Mouse (Mus musculus) C3H10T1/2 (cell line): ENCODE results near the gene Gm44790. TPM values are rescaled to one million over a fixed set of nuclear protein-coding genes. Genes with fewer than 3 reads are reported as not detected.

Experiments
- polyA plus RNA-seq, 2 experiments: library from polyadenylated mRNA; unstranded; fragments of >200 nt; fragmentation: generic; extraction: Trizol; gene quantifications; one replicate each; pipeline ENCODE4 v1.2.1; 2012; ENCODE audit warnings: missing spikeins in 2 of 2

Gm44790 gene
- not detected for polyA plus RNA-seq

DNA sequence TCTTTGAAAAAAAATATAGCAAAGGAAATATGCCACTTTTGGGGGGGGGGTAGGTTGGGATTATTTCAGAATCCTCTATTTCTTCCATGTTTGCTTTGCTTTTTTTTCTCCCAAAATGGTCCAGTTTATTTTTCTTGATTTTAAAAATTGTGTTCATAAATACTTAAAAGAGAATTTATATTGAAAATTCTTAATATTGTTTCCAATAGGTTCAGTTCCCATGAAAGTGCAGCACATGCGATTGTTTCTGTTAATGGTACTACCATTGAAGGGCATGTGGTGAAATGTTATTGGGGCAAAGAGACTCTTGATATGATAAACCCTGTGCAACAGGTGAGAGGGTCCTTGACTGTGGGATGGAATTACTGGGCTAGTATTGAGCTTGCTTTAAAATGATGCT, at the start of gene Gm44790:
Gene Gm44790, plus strand, starts transcription at position 301 of the 400 bp plus-strand sequence.

GRCm38 (mm10) chr6:86396581-86397256, 29.7 kb upstream of the Gm44790 start, which contains the start of gene Pcyox1:
Gene Pcyox1, minus strand, starts transcription at chr6:86397154.

DNA sequence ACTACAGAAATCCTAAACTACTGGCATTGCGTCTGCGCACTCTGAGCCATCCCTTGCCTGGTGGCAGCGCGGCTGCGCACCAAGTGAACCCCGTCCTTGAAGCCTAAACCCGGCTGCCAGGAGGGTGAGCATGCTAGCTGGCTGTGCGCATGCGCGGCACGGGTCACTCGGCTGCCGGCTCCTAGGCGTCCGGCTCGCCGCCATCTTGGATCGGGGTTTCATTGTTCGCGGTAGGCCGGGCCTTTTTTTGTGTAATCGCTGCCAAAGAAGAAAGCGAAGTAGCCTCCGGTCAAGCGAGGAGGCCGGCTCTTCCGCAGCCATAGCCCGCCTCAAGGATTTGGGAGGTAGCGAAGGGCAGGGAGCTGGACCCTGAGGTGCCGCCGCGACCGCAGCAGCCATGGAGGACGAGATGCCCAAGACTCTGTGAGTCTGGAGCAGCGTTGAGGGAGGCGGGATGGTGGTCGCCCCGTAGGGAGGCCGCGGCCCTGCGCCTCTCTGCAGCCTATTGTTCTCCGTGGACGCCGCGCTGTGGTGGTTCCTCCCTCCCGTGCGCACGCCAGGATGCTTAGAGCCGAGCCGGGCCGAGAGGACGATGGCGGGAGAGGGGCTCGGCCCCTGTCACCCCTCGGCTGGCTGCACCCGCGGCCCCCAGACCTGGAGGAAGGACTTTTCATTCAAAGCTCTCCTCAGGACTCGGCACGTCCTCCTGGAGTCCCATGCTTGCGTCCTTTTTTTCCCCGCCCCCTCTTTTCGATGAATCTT, 22.2 kb upstream of the Gm44790 start, which contains the start of gene Tia1:
Gene Tia1, plus strand, starts transcription at position 120 of the 762 bp plus-strand sequence.

GRCm38 (mm10) chr6:86438272-86439118, 12.0 kb downstream of the Gm44790 start, which contains the start of gene C87436:
Gene C87436, plus strand, starts transcription at chr6:86438374.

Other genes with a start within 250 kb of the Gm44790 start
- gene Tgfa, start 231.4 kb upstream of the Gm44790 start, polyA plus RNA-seq: 1 to 10 TPM in 1 of 2 experiments, under 1 TPM in 1; 0.44 to 1.0 TPM
- 10 to 100 TPM in 1 of 2 experiments, 1 to 10 TPM in 1; 7.0 to 15.1 TPM for gene Fam136a, start 61.0 kb upstream of the Gm44790 start, polyA plus RNA-seq
- 100 to 1,000 TPM; 306 to 509 TPM for gene Snrpg, start 55.4 kb upstream of the Gm44790 start, polyA plus RNA-seq
- 10 to 100 TPM in 1 of 2 experiments, 1 to 10 TPM in 1; 3.5 to 49.3 TPM for gene Pcyox1, start 29.5 kb upstream of the Gm44790 start, polyA plus RNA-seq
- 10 to 100 TPM in 1 of 2 experiments, 1 to 10 TPM in 1; 3.4 to 17.8 TPM for gene Tia1, start 22.4 kb upstream of the Gm44790 start, polyA plus RNA-seq
- 10 to 100 TPM in 1 of 2 experiments, 1 to 10 TPM in 1; 4.2 to 12.0 TPM for gene C87436, start 11.7 kb downstream of the Gm44790 start, polyA plus RNA-seq
- 100 to 1,000 TPM; 207 to 239 TPM for gene Pcbp1, start 99.7 kb downstream of the Gm44790 start, polyA plus RNA-seq
- under 1 TPM in 1 of 2 experiments, not detected in 1; 0.05 TPM for gene Asprv1, start 201.5 kb downstream of the Gm44790 start, polyA plus RNA-seq
- 1 to 10 TPM in 1 of 2 experiments, under 1 TPM in 1; 0.28 to 4.7 TPM for gene Mxd1, start 242.5 kb downstream of the Gm44790 start, polyA plus RNA-seq